Mouse (Mus musculus) hindbrain, embryonic 16.5 days (tissue): ENCODE results near the gene Dnajb1. TPM values are rescaled to one million over a fixed set of nuclear protein-coding genes. Genes with fewer than 3 reads are reported as not detected.
"Not testable (repeated sequence)": the region's sequence is repeated elsewhere in the genome, so short reads cannot be mapped to it uniquely, and the experiment has no call there.

ENCODE experiments used
- ATAC-seq: fragments of 200-750 bp; cut with Nextera tagmentation; 2 replicates; pipeline ENCODE4 v1.8.0; 2017; ENCODE audit warnings: moderate TSS enrichment, moderate library complexity
- H3K27ac ChIP-seq: fragments of 300-500 bp; sonication (generic); 2 replicates; pipeline ENCODE4 v1.5.1; 2014; ENCODE audit warnings: low read depth, mild to moderate bottlenecking, control low read depth, low read length, moderate library complexity
- H3K27me3 ChIP-seq: fragments of 300-500 bp; sonication (generic); replicated peaks from 2 replicates; pipeline ENCODE4 v1.6.1; 2014; ENCODE audit warnings: low read length; ENCODE audit not compliant: control insufficient read depth, insufficient read depth
- H3K36me3 ChIP-seq: fragments of 300-500 bp; sonication (generic); 2 replicates; pipeline ENCODE4 v1.6.1; 2014; ENCODE audit warnings: mild to moderate bottlenecking, low read length, moderate library complexity, mixed read lengths; ENCODE audit not compliant: control insufficient read depth, insufficient read depth
- H3K4me1 ChIP-seq: fragments of 300-500 bp; sonication (generic); 2 replicates; pipeline ENCODE4 v1.6.1; 2014; ENCODE audit warnings: low read depth, low read length; ENCODE audit not compliant: control insufficient read depth, insufficient read depth
- H3K4me2 ChIP-seq: fragments of 300-500 bp; sonication (generic); 2 replicates; pipeline ENCODE4 v1.6.1; 2014; ENCODE audit warnings: mild to moderate bottlenecking, low read length, control low read depth, moderate library complexity
- H3K4me3 ChIP-seq: fragments of 300-500 bp; sonication (generic); 2 replicates; pipeline ENCODE4 v1.5.1; 2014; ENCODE audit warnings: mild to moderate bottlenecking, low read length, control low read depth, moderate library complexity
- H3K9ac ChIP-seq: fragments of 300-500 bp; sonication (generic); 2 replicates; pipeline ENCODE4 v1.6.1; 2014; ENCODE audit warnings: low read depth, mild to moderate bottlenecking, control low read depth, low read length, moderate library complexity
- H3K9me3 ChIP-seq: fragments of 300-500 bp; sonication (generic); 2 replicates; pipeline ENCODE4 v1.6.1; 2014; ENCODE audit warnings: mild to moderate bottlenecking, low read length, moderate library complexity; ENCODE audit not compliant: control insufficient read depth
- WGBS: fragments of 180-500 bp; shearing (Covaris S2); extraction: QIAGEN DNeasy Blood & Tissue Kit; methylation state at CpG from one replicate; pipeline ENCODE4 v1.1.7; 2014; 5-methylcytosine and 5-hydroxymethylcytosine counted together
- polyA plus RNA-seq: library from polyadenylated mRNA; unstranded; fragments of >200 nt; fragmentation: Nextera tagmentation; extraction: Ambion mirVana; gene quantifications from 2 replicates; pipeline ENCODE4 v1.2.1, GENCODE M21; 2015

Gene Dnajb1
- polyA plus RNA-seq, 1 experiment from 2014 or later = 60.8 TPM

DNA sequence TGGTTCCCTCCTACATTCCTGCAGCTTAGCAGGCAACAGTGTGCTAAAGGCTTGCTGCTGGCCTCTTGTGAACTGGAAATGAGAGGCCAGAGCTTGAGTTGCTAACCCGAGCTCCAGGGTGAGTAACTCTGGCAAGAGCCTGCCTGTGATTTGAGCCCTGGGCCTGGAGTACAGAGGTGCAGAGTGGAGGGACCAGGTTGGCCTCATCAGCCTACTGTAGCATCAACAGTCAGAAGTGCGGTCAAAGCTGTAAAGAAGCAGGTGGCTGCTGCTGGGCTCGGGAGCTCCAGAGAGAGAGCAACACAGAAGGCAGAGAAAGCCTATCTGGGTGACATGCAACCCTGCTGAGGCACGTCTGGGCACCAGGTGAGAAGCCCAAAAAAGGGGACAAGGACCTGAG is 38.8 kb upstream of the Dnajb1 start:
- H3K9ac ChIP-seq = no peak overlapping the region
- no peak overlapping the region for H3K4me3 ChIP-seq
- H3K4me2 ChIP-seq = no peak overlapping the region
- H3K36me3 ChIP-seq = peaks cover 21% of the 10 kb centered on the region
- H3K27ac ChIP-seq = no peak overlapping the region
- H3K4me1 ChIP-seq = peaks cover 13% of the 10 kb centered on the region
- H3K9me3 ChIP-seq = no peaks in the 10 kb centered on the region
- 80% methylated on average over 4 of the region's 4 CpGs for WGBS
- ATAC-seq = no peak
- H3K27me3 ChIP-seq = no peaks in the 10 kb centered on the region

DNA sequence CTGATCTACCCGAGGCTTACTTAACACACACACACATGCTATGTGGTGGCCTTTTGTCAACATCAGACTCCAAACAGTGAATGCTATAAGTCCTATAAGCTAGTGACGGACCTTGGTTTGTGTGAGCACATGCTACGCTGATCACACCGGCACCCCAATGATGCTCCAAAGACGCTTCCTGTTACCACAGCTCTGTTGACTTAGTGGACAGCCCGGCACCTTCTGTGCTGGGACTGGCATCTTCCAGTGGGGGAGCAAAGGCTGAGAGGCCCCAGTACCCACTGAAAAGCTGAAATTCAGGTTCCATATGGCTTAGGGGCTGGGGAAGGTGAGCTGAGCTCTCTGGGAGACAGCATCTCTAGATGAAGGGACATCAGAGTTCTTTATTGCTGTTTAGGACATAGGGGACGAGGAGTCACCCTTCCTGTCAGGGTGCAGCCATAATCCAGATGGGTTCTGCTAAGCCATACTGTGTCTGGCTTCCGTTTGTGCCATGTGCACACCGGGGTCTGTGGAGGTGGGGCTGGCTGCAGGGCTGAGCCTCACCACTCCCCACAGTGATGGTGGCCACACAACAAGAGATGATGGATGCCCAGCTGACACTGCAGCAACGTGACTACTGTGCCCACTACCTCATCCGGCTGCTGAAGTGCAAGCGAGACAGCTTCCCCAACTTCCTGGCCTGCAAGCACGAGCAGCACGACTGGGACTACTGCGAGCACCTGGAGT is 37.6 kb upstream of the Dnajb1 start:
- WGBS = 87% methylated on average over 12 of the region's 15 CpGs

GRCm38 (mm10) chr8:83571001-83571340 is 37.0 kb upstream of the Dnajb1 start:
- not testable (repeated sequence) for H3K27ac ChIP-seq, H3K4me2 ChIP-seq, H3K9me3 ChIP-seq, ATAC-seq, H3K27me3 ChIP-seq, H3K9ac ChIP-seq, H3K4me3 ChIP-seq
- 96% methylated on average over 4 of the region's 7 CpGs for WGBS
- Histone ChIP-seq H3K36me3 (peaks cover 21% of the 10 kb centered on the region), H3K4me1 (peaks cover 15% of the 10 kb centered on the region)

More for the DNA sequence above, 37.6 kb upstream of the Dnajb1 start:
- H3K4me3 ChIP-seq = no peak overlapping the region
- H3K36me3 ChIP-seq = peaks cover 21% of the 10 kb centered on the region
- H3K4me2 ChIP-seq = no peak overlapping the region
- H3K9me3 ChIP-seq = no peaks in the 10 kb centered on the region
- H3K27ac ChIP-seq = no peak overlapping the region
- H3K27me3 ChIP-seq = no peaks in the 10 kb centered on the region
- ATAC-seq = no peak
- H3K9ac ChIP-seq = no peak overlapping the region
- peaks cover 13% of the 10 kb centered on the region for H3K4me1 ChIP-seq

GRCm38 (mm10) chr8:83571791-83572190 is 36.2 kb upstream of the Dnajb1 start:
- no peak for ATAC-seq
- no peak overlapping the region for H3K27ac ChIP-seq
- H3K4me2 ChIP-seq = no peak overlapping the region
- no peak overlapping the region for H3K9ac ChIP-seq
- no peaks in the 10 kb centered on the region for H3K9me3 ChIP-seq
- H3K36me3 ChIP-seq = peaks cover 21% of the 10 kb centered on the region
- no peak overlapping the region for H3K4me3 ChIP-seq
- no peaks in the 10 kb centered on the region for H3K27me3 ChIP-seq
- H3K4me1 ChIP-seq = peaks cover 23% of the 10 kb centered on the region
- WGBS = 94% methylated on average over 10 of the region's 10 CpGs

GRCm38 (mm10) chr8:83572246-83572812 is 35.7 kb upstream of the Dnajb1 start:
- Histone ChIP-seq H3K27ac (no peak overlapping the region), H3K27me3 (no peaks in the 10 kb centered on the region), H3K4me1 (peaks cover 27% of the 10 kb centered on the region), H3K9ac (no peak overlapping the region), H3K4me2 (no peak overlapping the region), H3K4me3 (no peak overlapping the region), H3K9me3 (no peaks in the 10 kb centered on the region), H3K36me3 (peaks cover 21% of the 10 kb centered on the region)
- 90% methylated on average over 5 of the region's 5 CpGs for WGBS
- no peak for ATAC-seq

- Histone ChIP-seq H3K4me3 (no peak overlapping the region), H3K4me2 (no peak overlapping the region), H3K36me3 (peaks cover 21% of the 10 kb centered on the region), H3K9me3 (no peaks in the 10 kb centered on the region), H3K4me1 (peaks cover 25% of the 10 kb centered on the region), H3K27me3 (no peaks in the 10 kb centered on the region), H3K27ac (no peak overlapping the region), H3K9ac (no peak overlapping the region)
- ATAC-seq = no peak
- 85% methylated on average over 18 of the region's 18 CpGs for WGBS
Observed at GRCm38 (mm10) chr8:83573140-83573875, 34.7 kb upstream of the Dnajb1 start.

DNA sequence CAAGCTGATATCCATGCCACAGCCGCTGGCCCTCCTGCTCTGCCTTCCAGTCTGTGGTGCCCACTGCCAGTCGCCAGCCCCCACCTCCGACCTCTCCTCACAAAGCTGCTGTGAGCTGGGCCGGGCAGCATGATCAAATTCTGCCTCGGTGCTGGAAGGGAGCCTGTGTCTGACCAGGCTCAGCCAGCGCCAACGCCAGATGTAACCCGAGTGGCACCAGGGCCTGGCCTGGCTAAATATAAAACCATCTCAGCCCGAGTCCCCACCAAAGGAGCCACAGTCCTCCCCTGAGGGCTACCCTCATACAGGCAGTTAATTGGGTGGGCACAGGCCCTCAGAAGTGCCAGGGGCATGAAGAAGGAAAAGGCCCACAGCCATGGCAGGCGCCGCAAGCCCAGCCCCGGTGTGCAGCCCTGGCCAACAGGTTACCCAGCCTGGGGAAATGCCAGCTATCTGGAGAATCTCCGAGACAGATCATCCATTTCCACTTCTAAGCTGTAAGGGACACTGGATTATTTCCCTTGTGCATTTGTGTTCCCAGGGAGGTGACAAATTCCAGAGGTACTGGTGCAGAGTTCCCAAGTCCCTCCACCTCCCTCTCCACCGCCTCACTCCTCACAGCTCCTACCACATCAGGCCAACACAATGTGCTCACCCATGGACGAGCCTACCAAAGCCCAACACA is 33.2 kb upstream of the Dnajb1 start:
- Histone ChIP-seq H3K4me2 (no peak overlapping the region), H3K9ac (no peak overlapping the region), H3K4me3 (no peak overlapping the region), H3K27me3 (no peaks in the 10 kb centered on the region), H3K36me3 (peaks cover 23% of the 10 kb centered on the region), H3K4me1 (peaks cover 33% of the 10 kb centered on the region), H3K9me3 (no peaks in the 10 kb centered on the region), H3K27ac (no peak overlapping the region)
- ATAC-seq = no peak
- 88% methylated on average over 15 of the region's 15 CpGs for WGBS

GRCm38 (mm10) chr8:83575561-83576515 is 32.2 kb upstream of the Dnajb1 start:
- Histone ChIP-seq H3K4me2 (no peak overlapping the region), H3K9ac (no peak overlapping the region), H3K27me3 (no peaks in the 10 kb centered on the region), H3K4me3 (no peak overlapping the region), H3K9me3 (no peaks in the 10 kb centered on the region), H3K27ac (no peak overlapping the region), H3K4me1 (peaks cover 39% of the 10 kb centered on the region), H3K36me3 (peaks cover 19% of the 10 kb centered on the region)
- 77% methylated on average over 17 of the region's 17 CpGs for WGBS
- no peak for ATAC-seq
